Mouse (Mus musculus): Measurements from ENCODE around the gene Ttc7.

The Ttc7 gene

GRCm38 (mm10) chr17:87337683-87338082 is 55.0 kb downstream of the Ttc7 start:
- no peak for DNase-seq (ENCODE audit: low spot score in 2 of 2)

- DNase-seq (ENCODE audit: low spot score in 2 of 2): no peak
Measured at GRCm38 (mm10) chr17:87339122-87339521, 56.4 kb downstream of the Ttc7 start.

GRCm38 (mm10) chr17:87343060-87343703 is 60.5 kb downstream of the Ttc7 start:
- DNase-seq (ENCODE audit: low spot score in 2 of 2): no peak

- no peak for DNase-seq (ENCODE audit: low spot score in 2 of 2)
Measured at GRCm38 (mm10) chr17:87344441-87345251, 62.0 kb downstream of the Ttc7 start.

- no peak for DNase-seq (ENCODE audit: low spot score in 2 of 2)
Measured at GRCm38 (mm10) chr17:87345252-87345593, 62.5 kb downstream of the Ttc7 start.

GRCm38 (mm10) chr17:87348353-87348752 is 65.7 kb downstream of the Ttc7 start:
- no peak for DNase-seq (ENCODE audit: low spot score in 2 of 2)

- no peak for DNase-seq (ENCODE audit: low spot score in 2 of 2)
Measured at GRCm38 (mm10) chr17:87349069-87349468, 66.4 kb downstream of the Ttc7 start.

- no peak for DNase-seq (ENCODE audit: low spot score in 2 of 2)
Measured at GRCm38 (mm10) chr17:87349575-87349974, 66.9 kb downstream of the Ttc7 start.

- DNase-seq (ENCODE audit: low spot score in 2 of 2): no peak
Measured at GRCm38 (mm10) chr17:87350471-87351240, 68.0 kb downstream of the Ttc7 start.

- no peak for DNase-seq (ENCODE audit: low spot score in 2 of 2)
Measured at GRCm38 (mm10) chr17:87351241-87352105, 68.8 kb downstream of the Ttc7 start.

GRCm38 (mm10) chr17:87352106-87352897 is 69.6 kb downstream of the Ttc7 start:
- no peak for DNase-seq (ENCODE audit: low spot score in 2 of 2)

- DNase-seq (ENCODE audit: low spot score in 2 of 2): no peak
Measured at GRCm38 (mm10) chr17:87352898-87353225, 70.2 kb downstream of the Ttc7 start.

- DNase-seq (ENCODE audit: low spot score in 2 of 2): no peak
Measured at GRCm38 (mm10) chr17:87353745-87354320, 71.1 kb downstream of the Ttc7 start.

GRCm38 (mm10) chr17:87355456-87355855 is 72.8 kb downstream of the Ttc7 start:
- DNase-seq (ENCODE audit: low spot score in 2 of 2): no peak

- no peak for DNase-seq (ENCODE audit: low spot score in 2 of 2)
Measured at GRCm38 (mm10) chr17:87356261-87356660, 73.6 kb downstream of the Ttc7 start.

- no peak for DNase-seq (ENCODE audit: low spot score in 2 of 2)
Measured at GRCm38 (mm10) chr17:87357506-87357905, 74.8 kb downstream of the Ttc7 start.

GRCm38 (mm10) chr17:87361132-87361531 is 78.4 kb downstream of the Ttc7 start:
- no peak for DNase-seq (ENCODE audit: low spot score in 2 of 2)

GRCm38 (mm10) chr17:87364108-87364507 is 81.4 kb downstream of the Ttc7 start:
- no peak for DNase-seq (ENCODE audit: low spot score in 2 of 2)

- no peak for DNase-seq (ENCODE audit: low spot score in 2 of 2)
Measured at GRCm38 (mm10) chr17:87365268-87365667, 82.6 kb downstream of the Ttc7 start.

GRCm38 (mm10) chr17:87366520-87366919 is 83.8 kb downstream of the Ttc7 start:
- DNase-seq (ENCODE audit: low spot score in 2 of 2): no peak

- DNase-seq (ENCODE audit: low spot score in 2 of 2): no peak
Measured at GRCm38 (mm10) chr17:87367228-87367627, 84.5 kb downstream of the Ttc7 start.
